Mouse (Mus musculus) limb, embryonic 14.5 days (tissue): ENCODE data around the gene Slc35f6. TPM values are rescaled to one million over a fixed set of nuclear protein-coding genes. Genes with fewer than 3 reads are reported as not detected.

Source experiments
- ATAC-seq: fragments of 200-750 bp; cut with Nextera tagmentation; 2 replicates; pipeline ENCODE4 v1.8.0; 2017; ENCODE audit warnings: low read depth, moderate number of reproducible peaks, moderate TSS enrichment; ENCODE audit not compliant: low FRiP score
- DNase-seq: peaks from one replicate; pipeline ENCODE4 v3.0.0-alpha.2; 2015; ENCODE audit warnings: low spot score
- H3K27ac ChIP-seq: fragments of 300-500 bp; sonication (generic); replicated peaks from 2 replicates; pipeline ENCODE4 v1.5.1; 2014; ENCODE audit warnings: low read depth, mild to moderate bottlenecking, low read length, moderate library complexity, mixed read lengths
- H3K27me3 ChIP-seq: fragments of 300-500 bp; sonication (generic); 2 replicates; pipeline ENCODE4 v1.6.1; 2014; ENCODE audit warnings: low read length, mixed read lengths; ENCODE audit not compliant: control insufficient read depth, insufficient read depth
- H3K36me3 ChIP-seq: fragments of 300-500 bp; sonication (generic); 2 replicates; pipeline ENCODE4 v1.6.1; 2014; ENCODE audit warnings: mild to moderate bottlenecking, low read length, moderate library complexity, mixed read lengths; ENCODE audit not compliant: control insufficient read depth, insufficient read depth
- H3K4me1 ChIP-seq: fragments of 300-500 bp; sonication (generic); 2 replicates; pipeline ENCODE4 v1.6.1; 2014; ENCODE audit warnings: antibody characterized with exemption, low read length, mixed read lengths; ENCODE audit not compliant: control insufficient read depth, insufficient read depth
- H3K4me2 ChIP-seq: fragments of 300-500 bp; sonication (generic); replicated peaks from 2 replicates; pipeline ENCODE4 v1.6.1; 2014; ENCODE audit warnings: low read depth, mild to moderate bottlenecking, low read length, moderate library complexity; ENCODE audit not compliant: severe bottlenecking
- H3K4me3 ChIP-seq: fragments of 300-500 bp; sonication (generic); replicated peaks from 2 replicates; pipeline ENCODE4 v1.5.1; 2014; ENCODE audit warnings: low read length
- H3K9ac ChIP-seq: fragments of 300-500 bp; sonication (generic); 2 replicates; pipeline ENCODE4 v1.6.1; 2014; ENCODE audit warnings: mild to moderate bottlenecking, low read depth, low read length, moderate library complexity; ENCODE audit not compliant: severe bottlenecking
- H3K9me3 ChIP-seq: fragments of 300-500 bp; sonication (generic); 2 replicates; pipeline ENCODE4 v1.6.1; 2016; ENCODE audit warnings: low read length; ENCODE audit not compliant: control insufficient read depth
- POLR2A ChIP-seq: fragments of 200-500 bp; IDR thresholded peaks from 2 replicates; pipeline ENCODE4 v1.8.0; 2012; ENCODE audit warnings: inconsistent platforms, mild to moderate bottlenecking, moderate library complexity, borderline replicate concordance; ENCODE audit not compliant: insufficient read depth, insufficient read length; ENCODE audit errors: extremely low read depth
- whole genome bisulfite sequencing: fragments of 180-500 bp; shearing (Covaris S2); extraction: QIAGEN DNeasy Blood & Tissue Kit; methylation state at CpG from one replicate; pipeline ENCODE4 v1.1.7; 2014; 5-methylcytosine and 5-hydroxymethylcytosine counted together
- polyA plus RNA-seq, 2 experiments: library from polyadenylated mRNA; depleted of rRNA in 1 of 2; stranded (reverse) in 1 of 2; unstranded in 1 of 2; fragments of >200 nt; fragmentation: Nextera tagmentation in 1 of 2; extraction: Ambion mirVana in 1 of 2; gene quantifications; 2 replicates each; pipeline versions ENCODE4 v1.2.1 to v1.2.3; 2012 to 2014

The Slc35f6 gene
- polyA plus RNA-seq, 2 experiments: 28.2 to 35.4 TPM

- TF ChIP-seq POLR2A: no peak
- no peak overlapping the region for H3K4me3 ChIP-seq
- WGBS: 38% methylated on average over 1 of the region's 1 CpGs
These were observed 23.4 kb upstream of the Slc35f6 start for GRCm38 (mm10) chr5:30624311-30624710.

DNA sequence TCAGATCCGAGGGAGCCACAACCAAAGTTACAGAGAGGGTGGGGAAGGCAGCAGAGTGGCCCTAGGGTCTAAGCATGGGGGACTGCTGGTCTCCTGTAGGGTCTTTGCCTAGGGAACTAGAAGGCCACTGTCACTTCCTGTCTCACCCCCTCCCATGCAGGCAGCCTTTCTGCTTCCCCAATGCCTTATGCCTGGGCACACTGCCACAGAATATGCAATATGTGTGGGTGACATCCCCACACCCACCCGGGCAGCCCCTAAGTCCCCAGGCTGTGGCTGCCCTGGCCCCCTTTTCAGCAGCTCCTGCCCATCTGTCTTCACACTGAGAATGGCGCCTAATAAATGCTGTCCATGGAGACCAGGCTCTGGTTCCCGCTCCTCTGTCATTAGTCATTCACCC is 22.8 kb upstream of the Slc35f6 start:
- H3K9ac ChIP-seq: no peak overlapping the region
- DNase-seq (no peak), ATAC-seq (no peak)
- peaks cover 14% of the 10 kb centered on the region; the same call in 1 of the 2 replicates for H3K27me3 ChIP-seq
- 34% methylated on average over 4 of the region's 4 CpGs for WGBS
- H3K36me3 ChIP-seq: no peaks in the 10 kb centered on the region
- peaks cover 11% of the 10 kb centered on the region for H3K4me1 ChIP-seq
- no peak for TF ChIP-seq POLR2A
- no peak overlapping the region for H3K4me2 ChIP-seq
- no peak overlapping the region for H3K4me3 ChIP-seq
- H3K9me3 ChIP-seq: no peaks in the 10 kb centered on the region
- no peak overlapping the region for H3K27ac ChIP-seq

More at GRCm38 (mm10) chr5:30624311-30624710, 23.4 kb upstream of the Slc35f6 start:
- DNase-seq (no peak), ATAC-seq (no peak)
- H3K9me3 ChIP-seq: no peaks in the 10 kb centered on the region
- H3K9ac ChIP-seq: no peak overlapping the region
- H3K27me3 ChIP-seq: peaks cover 14% of the 10 kb centered on the region; the same call in 1 of the 2 replicates
- H3K4me1 ChIP-seq: peaks cover 11% of the 10 kb centered on the region
- H3K27ac ChIP-seq: no peak overlapping the region
- H3K36me3 ChIP-seq: no peaks in the 10 kb centered on the region
- H3K4me2 ChIP-seq: no peak overlapping the region

DNA sequence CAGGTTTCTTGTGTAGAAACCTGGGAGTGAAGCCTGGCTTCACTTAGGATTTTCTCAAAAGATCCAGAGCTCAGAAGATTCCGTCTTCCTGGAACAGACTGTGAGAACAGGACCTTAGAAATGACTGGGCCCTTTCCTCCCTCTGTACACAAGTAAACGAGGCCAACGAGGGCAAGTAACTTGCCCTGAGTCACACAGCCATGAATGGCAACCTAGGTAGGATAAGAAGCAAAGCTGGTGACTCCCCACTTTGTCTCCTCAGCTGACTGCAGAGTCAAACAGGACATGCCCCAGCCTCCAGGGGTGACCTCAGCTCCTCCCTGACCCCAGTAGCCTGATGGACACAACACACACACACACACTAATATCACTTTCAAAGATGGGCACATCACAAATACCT is 22.4 kb upstream of the Slc35f6 start:
- DNase-seq: no peak
- H3K27me3 ChIP-seq: peaks cover 14% of the 10 kb centered on the region; the same call in 1 of the 2 replicates
- WGBS: 66% methylated on average over 3 of the region's 3 CpGs

DNA sequence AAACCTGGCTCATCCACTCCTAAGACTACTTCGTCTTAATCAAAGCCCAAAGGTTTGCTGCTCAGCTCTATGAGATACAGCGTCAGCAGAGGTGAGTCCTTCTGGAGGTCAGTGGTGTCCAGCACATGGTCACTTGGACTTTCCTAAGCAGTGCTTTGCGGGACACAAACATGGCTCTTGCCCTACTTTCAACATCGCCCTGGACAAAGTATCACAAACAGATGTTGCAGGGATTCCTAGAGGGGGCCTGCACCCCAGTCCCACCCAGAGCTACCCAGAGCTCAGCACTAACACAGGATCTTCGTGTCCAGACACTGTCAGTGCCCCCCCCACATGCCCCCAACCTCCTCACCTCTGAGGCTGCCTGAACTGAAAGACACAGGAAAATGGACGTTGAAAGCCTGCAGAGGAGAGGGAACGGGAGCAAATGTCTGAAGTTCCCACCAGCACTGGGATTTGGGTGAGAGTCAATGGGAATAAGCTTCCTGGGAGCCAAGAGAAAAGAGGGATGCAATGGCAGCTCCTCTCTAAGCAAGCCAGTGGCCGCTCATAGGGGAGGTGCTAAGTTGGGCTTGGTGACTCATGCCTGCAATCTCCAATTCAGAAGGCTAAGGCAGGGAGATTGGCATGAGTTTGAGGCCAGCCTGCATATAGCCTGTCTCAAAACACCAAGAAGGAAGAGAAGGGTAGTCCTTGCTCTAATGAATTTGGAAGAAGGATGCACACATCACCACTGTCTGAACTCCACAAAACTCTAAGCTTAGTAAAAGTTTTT is 21.2 kb upstream of the Slc35f6 start:
- Histone ChIP-seq H3K27ac (no peak overlapping the region), H3K27me3 (peaks cover 14% of the 10 kb centered on the region; the same call in 1 of the 2 replicates), H3K9ac (no peak overlapping the region), H3K36me3 (no peaks in the 10 kb centered on the region), H3K4me2 (no peak overlapping the region), H3K9me3 (no peaks in the 10 kb centered on the region), H3K4me3 (no peak overlapping the region), H3K4me1 (peaks cover 11% of the 10 kb centered on the region)
- no peak for ATAC-seq
- no peak for DNase-seq
- WGBS: 72% methylated on average over 8 of the region's 8 CpGs
- TF ChIP-seq POLR2A: no peak

More for the DNA sequence above, 22.4 kb upstream of the Slc35f6 start:
- no peaks in the 10 kb centered on the region for H3K9me3 ChIP-seq
- no peaks in the 10 kb centered on the region for H3K36me3 ChIP-seq
- no peak overlapping the region for H3K4me3 ChIP-seq
- H3K4me1 ChIP-seq: peaks cover 11% of the 10 kb centered on the region
- TF ChIP-seq POLR2A: no peak
- H3K9ac ChIP-seq: no peak overlapping the region
- no peak for ATAC-seq
- H3K4me2 ChIP-seq: no peak overlapping the region
- H3K27ac ChIP-seq: no peak overlapping the region

- H3K4me1 ChIP-seq: no peaks in the 10 kb centered on the region
- H3K36me3 ChIP-seq: no peaks in the 10 kb centered on the region
- ATAC-seq: no peak
- H3K27ac ChIP-seq: no peak overlapping the region
- H3K9me3 ChIP-seq: no peaks in the 10 kb centered on the region
- WGBS: 69% methylated on average over 3 of the region's 3 CpGs
- DNase-seq: no peak
- H3K4me3 ChIP-seq: no peak overlapping the region
- no peak overlapping the region for H3K4me2 ChIP-seq
- no peaks in the 10 kb centered on the region for H3K27me3 ChIP-seq
- H3K9ac ChIP-seq: no peak overlapping the region
- no peak for TF ChIP-seq POLR2A
These were observed 19.2 kb upstream of the Slc35f6 start for GRCm38 (mm10) chr5:30628511-30628910.
